Mouse (Mus musculus): ENCODE measurements around the gene 1700031F05Rik.
"Not testable (repeated sequence)": the region's sequence is repeated elsewhere in the genome, so short reads cannot be mapped to it uniquely, and the experiment has no call there.

1700031F05Rik gene

DNA sequence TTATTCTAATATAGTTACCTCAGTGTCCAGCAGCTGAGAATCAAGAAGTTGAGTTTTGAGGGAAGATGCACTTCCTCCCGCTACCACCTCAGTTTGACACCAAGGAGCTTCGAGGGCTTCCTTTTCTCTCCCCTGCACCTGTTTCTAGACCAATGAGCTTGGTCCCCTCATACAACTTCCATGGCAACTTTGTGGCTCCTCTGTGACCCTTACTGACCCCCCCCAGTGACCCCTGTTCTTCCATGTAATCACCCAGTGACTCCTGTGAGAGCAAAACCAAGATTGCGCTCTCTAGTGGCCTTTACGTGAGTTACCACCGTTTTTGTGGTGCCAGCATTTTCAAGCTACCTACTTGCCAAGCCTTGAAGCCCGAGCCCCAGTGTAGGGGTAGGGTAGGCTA is at the start of gene 1700031F05Rik:
TSS of gene 1700031F05Rik (minus strand) at position 101 of the 400 bp plus-strand sequence.
- DNase-seq = no peak

DNA sequence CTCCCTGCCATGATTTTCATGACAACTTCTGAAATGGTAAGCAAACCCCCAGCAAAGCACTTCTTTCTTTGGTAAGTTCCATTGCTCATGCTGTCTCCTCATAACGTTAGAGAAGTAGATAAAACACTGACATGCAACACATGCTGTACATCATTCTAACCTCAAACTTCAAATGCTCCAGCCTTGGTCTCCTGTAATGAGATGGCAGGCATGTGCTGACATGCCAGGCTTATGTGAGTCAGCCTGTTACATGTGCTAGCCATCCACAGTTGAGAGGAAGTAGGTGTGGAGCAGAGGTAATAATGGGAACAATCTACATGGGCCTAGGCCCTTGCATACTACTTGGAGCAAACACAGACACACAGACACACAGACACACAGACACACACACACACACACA is 47.1 kb upstream of the 1700031F05Rik start:
- not testable (repeated sequence) for DNase-seq

DNA sequence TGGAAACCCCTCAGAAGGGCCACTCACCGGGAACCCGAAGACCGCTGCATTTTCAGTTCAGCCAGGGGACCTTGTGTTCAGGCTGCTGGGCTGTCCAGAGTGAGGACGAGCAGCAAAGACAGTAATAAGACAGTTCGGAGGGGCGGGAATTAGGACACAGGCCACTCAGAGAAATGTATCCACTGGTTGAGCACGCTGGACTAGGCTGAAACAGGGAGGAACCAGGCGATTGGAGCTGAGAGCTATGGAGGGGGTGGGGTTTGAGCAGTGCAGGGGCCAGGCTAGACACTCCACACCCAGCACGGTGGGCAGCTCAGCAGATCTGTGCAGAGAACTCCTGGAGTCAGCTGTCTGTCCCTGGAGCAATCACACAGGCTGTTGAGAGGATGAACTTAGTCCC is 40.8 kb upstream of the 1700031F05Rik start, which contains the start of the genes Dmrtc1a and 1700011M02Rik:
TSS of gene Dmrtc1a (minus strand) at position 101 of the 400 bp plus-strand sequence.
TSS of gene 1700011M02Rik (plus strand) at position 319 of the 400 bp plus-strand sequence.
- not testable (repeated sequence) for DNase-seq

DNA sequence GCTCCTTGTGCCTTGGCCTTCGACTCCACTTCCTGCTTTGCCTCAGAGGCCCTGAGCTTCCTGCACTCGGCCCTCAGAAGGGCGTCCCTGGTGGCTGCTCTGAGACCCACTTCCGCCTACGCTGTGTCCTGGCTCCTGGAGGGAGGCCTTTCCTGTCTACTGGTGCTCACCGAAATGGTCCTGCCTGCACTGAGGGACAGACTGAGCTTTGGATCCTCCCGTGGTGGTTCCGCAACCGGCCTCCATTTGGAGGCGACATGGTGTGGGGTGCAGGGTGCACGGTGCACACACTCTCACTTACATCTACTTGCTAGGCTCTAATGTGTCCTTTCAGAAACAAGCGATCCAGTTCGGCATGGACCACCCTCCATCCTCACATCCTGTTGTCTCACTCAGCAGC is 13.3 kb downstream of the 1700031F05Rik start, which contains the start of gene Dmrtc1c2:
TSS of gene Dmrtc1c2 (minus strand) at position 101 of the 400 bp plus-strand sequence.
- not testable (repeated sequence) for DNase-seq

DNA sequence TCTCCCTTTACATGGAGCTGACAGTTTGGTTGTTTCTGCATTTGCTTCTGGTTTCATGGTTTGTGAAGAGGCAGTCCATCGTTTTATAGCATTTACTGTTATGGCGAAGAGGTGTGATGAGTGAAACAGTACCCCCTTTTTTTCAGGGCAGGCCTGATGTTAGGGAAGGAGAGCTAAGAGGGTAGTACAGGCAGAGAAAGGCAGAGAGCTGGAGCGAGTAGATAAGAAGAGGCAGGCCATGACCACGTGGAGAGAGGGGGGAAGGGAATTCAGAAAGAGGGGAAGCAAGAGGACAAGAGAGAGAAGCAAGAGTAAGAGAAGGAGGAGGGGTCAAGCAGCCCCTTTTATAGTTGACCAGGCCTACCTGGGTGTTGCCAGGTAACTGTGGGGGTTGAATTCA is 55.5 kb downstream of the 1700031F05Rik start:
- DNase-seq = no peak

All from kidney, postnatal 25 days (tissue).